Mouse (Mus musculus): ENCODE results near the gene Slc7a6os. TPM values are rescaled to one million over a fixed set of nuclear protein-coding genes. Genes with fewer than 3 reads are reported as not detected.

Gene Slc7a6os
- total and polyA plus RNA-seq, 2 experiments from 2014 or later, result 35.2 to 40.5 TPM

DNA sequence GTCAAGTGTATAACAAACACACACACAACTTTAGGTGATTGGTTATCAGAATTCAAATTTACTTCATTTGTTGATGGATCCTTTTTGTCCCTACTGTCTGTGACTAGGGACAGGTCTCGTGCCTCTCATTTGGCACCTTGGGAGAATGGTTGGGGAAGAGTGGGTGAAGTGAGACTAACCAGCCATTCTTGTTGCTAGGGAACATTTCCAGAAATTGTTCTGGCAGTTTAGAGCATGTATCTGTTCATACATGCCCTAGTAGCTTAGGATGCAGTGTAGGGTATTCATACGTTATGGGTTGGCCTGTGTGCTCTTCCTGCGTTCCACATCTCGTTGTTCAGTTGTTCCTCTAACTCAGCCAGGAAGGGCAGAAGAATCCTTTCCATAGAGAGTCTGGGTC, 21.6 kb downstream of the Slc7a6os start:
- Histone ChIP-seq H3K27ac (ENCODE audit: low read depth, low read length) (no peak overlapping the region), H3K27me3 (ENCODE audit: insufficient read depth, low read length) (no peaks in the 10 kb centered on the region), H3K4me3 (ENCODE audit: low read depth, low read length) (no peak overlapping the region), H3K9me3 (ENCODE audit: low read length) (no peaks in the 10 kb centered on the region), H3K4me2 (ENCODE audit: low read depth, low read length, poor library complexity, severe bottlenecking) (no peak overlapping the region), H3K9ac (replicated peaks; ENCODE audit: low read length, poor library complexity, severe bottlenecking) (no peak overlapping the region), H3K36me3 (ENCODE audit: insufficient read depth, low read length) (peaks cover 25% of the 10 kb centered on the region), H3K4me1 (ENCODE audit: insufficient read depth, low read length) (no peaks in the 10 kb centered on the region)
- WGBS, result 92% methylated on average over 4 of the region's 4 CpGs
- no peak for DNase-seq (ENCODE audit: low spot score)
- no peak for TF ChIP-seq CTCF (IDR thresholded peaks at IDR 0.05)
- no peak for ATAC-seq (ENCODE audit: low FRiP score)

DNA sequence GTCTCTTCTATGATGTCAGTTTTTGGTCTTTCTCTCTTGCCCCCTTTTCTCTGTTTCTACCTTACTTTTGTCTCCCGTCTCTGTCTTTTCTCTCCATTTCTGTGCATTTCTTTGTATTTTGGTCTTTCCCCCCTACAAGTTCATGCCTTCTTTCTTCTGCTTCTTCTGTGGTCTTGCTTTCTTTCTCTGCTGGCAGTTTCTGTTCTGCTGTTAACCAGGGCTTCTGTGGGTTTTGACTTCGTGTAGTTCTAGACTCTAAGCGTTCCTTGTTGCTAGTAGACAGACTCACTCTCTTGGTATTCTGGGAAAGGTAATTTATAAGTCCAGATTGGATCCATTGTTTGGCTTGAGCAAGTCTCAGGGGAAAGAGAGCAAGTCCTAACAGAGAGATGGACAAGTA, 24.3 kb downstream of the Slc7a6os start:
- no peak overlapping the region for H3K4me3 ChIP-seq (ENCODE audit: low read depth, low read length)
- WGBS, result 95% methylated on average over 3 of the region's 3 CpGs
- H3K27me3 ChIP-seq (ENCODE audit: insufficient read depth, low read length), result no peaks in the 10 kb centered on the region
- no peak for TF ChIP-seq CTCF (IDR thresholded peaks at IDR 0.05)
- no peak overlapping the region for H3K4me2 ChIP-seq (ENCODE audit: low read depth, low read length, poor library complexity, severe bottlenecking)
- ATAC-seq (ENCODE audit: low FRiP score) (no peak), DNase-seq (ENCODE audit: low spot score) (no peak)
- H3K27ac ChIP-seq (ENCODE audit: low read depth, low read length), result no peak overlapping the region
- H3K9ac ChIP-seq (replicated peaks; ENCODE audit: low read length, poor library complexity, severe bottlenecking), result no peak overlapping the region
- H3K4me1 ChIP-seq (ENCODE audit: insufficient read depth, low read length), result no peaks in the 10 kb centered on the region
- no peaks in the 10 kb centered on the region for H3K9me3 ChIP-seq (ENCODE audit: low read length)
- peaks cover 3% of the 10 kb centered on the region; the same call in 1 of the 2 replicates for H3K36me3 ChIP-seq (ENCODE audit: insufficient read depth, low read length)

DNA sequence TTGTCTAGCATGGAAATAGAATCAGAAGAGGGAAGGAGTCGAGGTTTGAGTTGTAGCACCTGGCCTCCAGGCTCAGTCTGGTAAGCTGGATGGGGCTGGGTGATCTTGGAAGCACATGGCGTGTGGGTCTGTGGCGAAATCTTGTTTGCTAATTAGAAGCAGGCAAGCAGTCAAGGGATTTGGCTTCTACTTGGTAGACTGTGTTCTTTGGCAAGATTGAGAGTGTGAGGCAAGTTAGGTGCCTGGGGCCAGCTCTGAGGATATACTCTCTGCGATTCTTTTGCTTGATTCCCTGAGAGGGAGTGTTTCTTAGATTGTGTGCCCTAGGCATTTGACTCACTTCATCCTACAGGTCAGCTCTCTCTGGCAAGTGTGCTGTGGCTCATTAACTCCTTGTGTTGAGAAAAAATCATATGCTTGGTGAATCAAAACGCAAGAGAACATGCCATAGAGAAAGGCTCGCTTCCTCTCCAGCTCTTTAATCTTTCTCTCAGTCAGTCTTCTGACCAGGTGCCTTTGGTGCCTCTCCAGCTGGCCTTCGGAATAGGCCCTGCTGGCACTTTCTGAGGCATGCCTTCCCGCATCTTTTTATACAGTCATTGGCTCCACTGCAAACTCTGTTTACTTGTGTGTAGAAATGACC, 25.0 kb downstream of the Slc7a6os start:
- no peak overlapping the region for H3K27ac ChIP-seq (ENCODE audit: low read depth, low read length)
- no peaks in the 10 kb centered on the region for H3K4me1 ChIP-seq (ENCODE audit: insufficient read depth, low read length)
- H3K9me3 ChIP-seq (ENCODE audit: low read length), result no peaks in the 10 kb centered on the region
- no peak overlapping the region for H3K4me2 ChIP-seq (ENCODE audit: low read depth, low read length, poor library complexity, severe bottlenecking)
- ATAC-seq (ENCODE audit: low FRiP score) (no peak), DNase-seq (ENCODE audit: low spot score) (no peak)
- H3K4me3 ChIP-seq (ENCODE audit: low read depth, low read length), result no peak overlapping the region
- H3K27me3 ChIP-seq (ENCODE audit: insufficient read depth, low read length), result no peaks in the 10 kb centered on the region
- peaks cover 3% of the 10 kb centered on the region; the same call in 1 of the 2 replicates for H3K36me3 ChIP-seq (ENCODE audit: insufficient read depth, low read length)
- TF ChIP-seq CTCF (IDR thresholded peaks at IDR 0.05), result no peak
- H3K9ac ChIP-seq (replicated peaks; ENCODE audit: low read length, poor library complexity, severe bottlenecking), result no peak overlapping the region
- 83% methylated on average over 8 of the region's 8 CpGs for WGBS

DNA sequence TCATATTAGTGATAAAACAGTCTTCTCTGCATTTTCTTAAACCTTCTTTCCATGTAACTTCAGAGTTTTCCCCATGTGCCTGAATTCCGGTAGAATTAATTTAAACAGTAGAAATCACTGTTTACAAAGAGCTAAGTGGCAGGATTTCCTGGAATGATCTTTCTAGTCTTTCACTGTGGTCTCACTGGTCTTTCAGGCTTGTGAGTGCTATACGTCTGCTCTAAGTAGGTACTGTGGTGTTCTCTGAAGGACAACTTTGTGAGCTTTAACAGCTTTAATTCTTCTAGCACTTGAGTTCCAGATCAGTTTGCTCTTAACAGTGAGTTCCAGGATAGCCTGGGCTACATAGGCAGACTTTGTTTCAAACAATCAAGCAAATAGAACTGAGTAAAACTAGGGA, 32.3 kb downstream of the Slc7a6os start:
- no peaks in the 10 kb centered on the region for H3K9me3 ChIP-seq (ENCODE audit: low read length)
- no peak overlapping the region for H3K9ac ChIP-seq (replicated peaks; ENCODE audit: low read length, poor library complexity, severe bottlenecking)
- H3K36me3 ChIP-seq (ENCODE audit: insufficient read depth, low read length), result no peaks in the 10 kb centered on the region
- ATAC-seq (ENCODE audit: low FRiP score) (no peak), DNase-seq (ENCODE audit: low spot score) (no peak)
- no peaks in the 10 kb centered on the region for H3K27me3 ChIP-seq (ENCODE audit: insufficient read depth, low read length)
- H3K4me3 ChIP-seq (ENCODE audit: low read depth, low read length), result no peak overlapping the region
- WGBS, result 83% methylated on average over 2 of the region's 2 CpGs
- H3K27ac ChIP-seq (ENCODE audit: low read depth, low read length), result no peak overlapping the region
- H3K4me2 ChIP-seq (ENCODE audit: low read depth, low read length, poor library complexity, severe bottlenecking), result no peak overlapping the region
- no peak for TF ChIP-seq CTCF (IDR thresholded peaks at IDR 0.05)
- no peaks in the 10 kb centered on the region for H3K4me1 ChIP-seq (ENCODE audit: insufficient read depth, low read length)

DNA sequence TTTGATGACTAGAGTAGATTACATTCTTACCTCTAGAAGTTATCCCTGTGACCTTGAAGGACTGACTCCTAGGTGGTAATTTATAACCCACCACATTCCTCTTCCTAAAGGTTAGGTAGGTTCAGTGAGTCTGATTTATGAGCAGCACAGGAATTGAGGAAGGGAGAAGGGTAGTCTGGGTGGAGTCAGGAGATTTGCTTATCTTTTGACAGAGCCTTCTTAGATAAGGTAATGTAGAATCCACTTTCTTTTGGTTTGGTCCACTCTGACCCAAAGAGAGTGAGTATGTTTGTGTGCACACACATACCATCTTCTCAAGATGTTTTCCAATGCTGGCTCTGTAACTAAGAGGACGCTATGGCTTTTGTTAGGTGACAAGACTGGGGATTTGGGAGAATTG, 33.1 kb downstream of the Slc7a6os start:
- WGBS, result 81% methylated on average over 1 of the region's 1 CpGs

DNA sequence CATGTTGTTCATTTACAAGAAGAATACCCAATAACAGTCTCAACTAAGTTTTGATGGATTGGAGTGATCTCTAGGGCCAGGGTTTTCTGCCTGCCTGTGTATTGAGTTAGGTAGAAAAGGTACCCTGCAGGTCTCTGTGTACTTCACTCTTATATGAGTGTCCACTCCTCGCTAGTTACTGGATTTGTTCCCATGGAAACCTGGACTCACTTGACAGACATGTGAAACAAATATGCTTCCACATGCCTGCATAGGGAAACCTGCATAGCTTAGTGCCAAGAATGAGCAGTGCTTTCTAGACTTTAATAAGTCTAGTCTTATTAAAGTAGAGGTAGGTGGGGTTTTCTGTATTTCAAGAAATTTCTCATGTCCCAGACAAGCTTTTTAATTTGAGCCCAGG, 33.8 kb downstream of the Slc7a6os start:
- Histone ChIP-seq H3K27me3 (ENCODE audit: insufficient read depth, low read length) (no peaks in the 10 kb centered on the region), H3K36me3 (ENCODE audit: insufficient read depth, low read length) (no peaks in the 10 kb centered on the region), H3K4me3 (ENCODE audit: low read depth, low read length) (no peak overlapping the region), H3K4me2 (ENCODE audit: low read depth, low read length, poor library complexity, severe bottlenecking) (no peak overlapping the region), H3K9me3 (ENCODE audit: low read length) (no peaks in the 10 kb centered on the region), H3K4me1 (ENCODE audit: insufficient read depth, low read length) (no peaks in the 10 kb centered on the region), H3K27ac (ENCODE audit: low read depth, low read length) (no peak overlapping the region), H3K9ac (replicated peaks; ENCODE audit: low read length, poor library complexity, severe bottlenecking) (no peak overlapping the region)
- 10% methylated on average over 1 of the region's 1 CpGs for WGBS
- TF ChIP-seq CTCF (IDR thresholded peaks at IDR 0.05), result no peak
- ATAC-seq (ENCODE audit: low FRiP score) (no peak), DNase-seq (ENCODE audit: low spot score) (peak; percentile 9)

More for the DNA sequence above, 33.1 kb downstream of the Slc7a6os start:
- no peaks in the 10 kb centered on the region for H3K36me3 ChIP-seq (ENCODE audit: insufficient read depth, low read length)
- no peak overlapping the region for H3K27ac ChIP-seq (ENCODE audit: low read depth, low read length)
- no peak overlapping the region for H3K9ac ChIP-seq (replicated peaks; ENCODE audit: low read length, poor library complexity, severe bottlenecking)
- ATAC-seq (ENCODE audit: low FRiP score) (no peak), DNase-seq (ENCODE audit: low spot score) (no peak)
- no peak overlapping the region for H3K4me3 ChIP-seq (ENCODE audit: low read depth, low read length)
- H3K27me3 ChIP-seq (ENCODE audit: insufficient read depth, low read length), result no peaks in the 10 kb centered on the region
- H3K4me2 ChIP-seq (ENCODE audit: low read depth, low read length, poor library complexity, severe bottlenecking), result no peak overlapping the region
- H3K4me1 ChIP-seq (ENCODE audit: insufficient read depth, low read length), result no peaks in the 10 kb centered on the region
- no peak for TF ChIP-seq CTCF (IDR thresholded peaks at IDR 0.05)
- no peaks in the 10 kb centered on the region for H3K9me3 ChIP-seq (ENCODE audit: low read length)
